Mouse (Mus musculus): ENCODE data around the gene Adgrl1. TPM values are rescaled to one million over a fixed set of nuclear protein-coding genes. Genes with fewer than 3 reads are reported as not detected.

Gene Adgrl1
- polyA plus RNA-seq, 2 experiments: 38.5 to 123 TPM

DNA sequence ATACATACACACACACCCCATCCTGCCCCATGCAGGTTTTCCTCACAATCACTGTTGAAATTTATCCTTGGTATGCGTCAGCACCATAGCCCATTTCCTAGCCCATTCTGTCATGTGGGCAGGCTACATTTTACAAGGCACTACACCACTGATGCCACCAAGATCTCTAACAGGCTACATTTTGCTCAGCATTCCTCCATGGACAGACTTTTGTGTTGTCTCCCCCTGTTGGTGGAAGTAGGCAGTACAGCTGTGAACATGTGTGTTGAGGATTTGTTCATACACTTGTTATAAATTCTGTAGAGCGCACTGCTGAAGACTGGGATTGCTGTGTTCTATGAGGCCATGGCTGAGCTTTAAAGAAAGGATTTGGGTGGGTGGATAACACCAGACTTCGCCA is 21.7 kb downstream of the Adgrl1 start:
- no peak overlapping the region for H3K27ac ChIP-seq (replicated peaks; ENCODE audit: low read depth, low read length)
- no peaks in the 10 kb centered on the region for H3K4me1 ChIP-seq (ENCODE audit: control insufficient read depth, insufficient read depth, low read length)
- WGBS: 65% methylated on average over 3 of the region's 3 CpGs
- H3K9ac ChIP-seq (ENCODE audit: low read depth, low read length, severe bottlenecking): no peak overlapping the region
- DNase-seq (ENCODE audit: low spot score): peak; percentile 73
- H3K27me3 ChIP-seq (ENCODE audit: control insufficient read depth, insufficient read depth, low read length): no peaks in the 10 kb centered on the region
- H3K4me2 ChIP-seq (replicated peaks; ENCODE audit: low read depth, low read length, severe bottlenecking): no peak overlapping the region
- no peak overlapping the region for H3K4me3 ChIP-seq (replicated peaks; ENCODE audit: low read length)
- H3K36me3 ChIP-seq (ENCODE audit: control insufficient read depth, insufficient read depth, low read length): peaks cover 78% of the 10 kb centered on the region
- TF ChIP-seq POLR2A (IDR thresholded peaks at IDR 0.05; ENCODE audit: borderline replicate concordance, extremely low read depth, insufficient read depth, insufficient read length): no peak
- no peak for ATAC-seq (ENCODE audit: low FRiP score, low read depth)
- H3K9me3 ChIP-seq (ENCODE audit: control insufficient read depth, low read length): no peaks in the 10 kb centered on the region

DNA sequence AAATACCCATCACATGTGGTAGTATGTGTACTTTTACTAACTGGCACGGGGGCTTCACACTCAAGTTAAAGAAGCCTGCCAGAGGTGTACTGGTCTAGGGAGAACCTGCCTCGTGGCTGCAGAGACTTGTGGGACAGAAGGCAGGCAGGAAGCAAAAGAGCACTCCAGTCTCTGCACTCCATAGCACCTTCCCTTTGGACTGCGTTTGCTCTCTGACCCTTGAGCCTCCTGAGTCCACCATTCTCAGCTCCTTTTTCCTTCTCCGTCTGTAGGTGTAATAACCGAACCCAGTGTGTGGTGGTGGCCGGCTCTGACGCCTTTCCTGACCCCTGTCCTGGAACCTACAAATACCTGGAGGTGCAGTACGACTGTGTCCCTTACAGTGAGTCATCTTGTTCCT is 22.8 kb downstream of the Adgrl1 start:
- DNase-seq (ENCODE audit: low spot score): no peak
- no peak overlapping the region for H3K9ac ChIP-seq (ENCODE audit: low read depth, low read length, severe bottlenecking)
- no peaks in the 10 kb centered on the region for H3K9me3 ChIP-seq (ENCODE audit: control insufficient read depth, low read length)
- 94% methylated on average over 8 of the region's 8 CpGs for WGBS
- no peaks in the 10 kb centered on the region for H3K27me3 ChIP-seq (ENCODE audit: control insufficient read depth, insufficient read depth, low read length)
- ATAC-seq (ENCODE audit: low FRiP score, low read depth): no peak
- no peaks in the 10 kb centered on the region for H3K4me1 ChIP-seq (ENCODE audit: control insufficient read depth, insufficient read depth, low read length)
- peaks cover 89% of the 10 kb centered on the region for H3K36me3 ChIP-seq (ENCODE audit: control insufficient read depth, insufficient read depth, low read length)
- no peak overlapping the region for H3K27ac ChIP-seq (replicated peaks; ENCODE audit: low read depth, low read length)
- no peak overlapping the region for H3K4me2 ChIP-seq (replicated peaks; ENCODE audit: low read depth, low read length, severe bottlenecking)
- no peak for TF ChIP-seq POLR2A (IDR thresholded peaks at IDR 0.05; ENCODE audit: borderline replicate concordance, extremely low read depth, insufficient read depth, insufficient read length)
- no peak overlapping the region for H3K4me3 ChIP-seq (replicated peaks; ENCODE audit: low read length)

GRCm38 (mm10) chr8:83924585-83924984 is 24.7 kb downstream of the Adgrl1 start:
- H3K4me1 ChIP-seq (ENCODE audit: control insufficient read depth, insufficient read depth, low read length): no peaks in the 10 kb centered on the region

DNA sequence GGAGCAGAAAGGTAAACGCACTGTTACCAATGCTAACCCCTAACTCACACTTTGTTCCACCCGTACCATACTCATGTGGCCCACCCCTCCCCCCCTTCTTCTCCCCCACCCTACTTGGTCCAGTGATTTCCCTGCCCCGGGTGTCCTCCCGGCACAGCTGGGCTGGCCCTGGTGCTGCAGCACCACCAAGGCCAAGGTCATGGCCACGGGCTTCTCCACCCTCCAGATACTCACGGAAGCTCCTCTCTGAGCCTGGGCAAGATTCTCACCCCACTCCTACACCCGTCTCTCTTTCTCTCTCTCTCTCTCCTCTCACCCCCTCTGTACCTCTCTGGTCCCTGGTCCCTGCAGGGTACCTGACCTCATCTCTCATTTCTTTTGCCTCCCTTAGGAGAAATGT is 26.4 kb downstream of the Adgrl1 start:
- Histone ChIP-seq H3K4me3 (replicated peaks; ENCODE audit: low read length) (no peak overlapping the region), H3K4me1 (ENCODE audit: control insufficient read depth, insufficient read depth, low read length) (no peaks in the 10 kb centered on the region), H3K9ac (ENCODE audit: low read depth, low read length, severe bottlenecking) (no peak overlapping the region), H3K9me3 (ENCODE audit: control insufficient read depth, low read length) (no peaks in the 10 kb centered on the region), H3K4me2 (replicated peaks; ENCODE audit: low read depth, low read length, severe bottlenecking) (no peak overlapping the region), H3K27ac (replicated peaks; ENCODE audit: low read depth, low read length) (no peak overlapping the region), H3K36me3 (ENCODE audit: control insufficient read depth, insufficient read depth, low read length) (peaks cover 96% of the 10 kb centered on the region), H3K27me3 (ENCODE audit: control insufficient read depth, insufficient read depth, low read length) (no peaks in the 10 kb centered on the region)
- no peak for TF ChIP-seq POLR2A (IDR thresholded peaks at IDR 0.05; ENCODE audit: borderline replicate concordance, extremely low read depth, insufficient read depth, insufficient read length)
- 77% methylated on average over 7 of the region's 7 CpGs for WGBS
- ATAC-seq (ENCODE audit: low FRiP score, low read depth) (no peak), DNase-seq (ENCODE audit: low spot score) (no peak)

More at GRCm38 (mm10) chr8:83924585-83924984, 24.7 kb downstream of the Adgrl1 start:
- Histone ChIP-seq H3K9me3 (ENCODE audit: control insufficient read depth, low read length) (no peaks in the 10 kb centered on the region), H3K36me3 (ENCODE audit: control insufficient read depth, insufficient read depth, low read length) (peaks cover 92% of the 10 kb centered on the region), H3K4me2 (replicated peaks; ENCODE audit: low read depth, low read length, severe bottlenecking) (no peak overlapping the region), H3K27ac (replicated peaks; ENCODE audit: low read depth, low read length) (no peak overlapping the region), H3K9ac (ENCODE audit: low read depth, low read length, severe bottlenecking) (no peak overlapping the region), H3K27me3 (ENCODE audit: control insufficient read depth, insufficient read depth, low read length) (no peaks in the 10 kb centered on the region), H3K4me3 (replicated peaks; ENCODE audit: low read length) (no peak overlapping the region)
- WGBS: 90% methylated on average over 5 of the region's 5 CpGs
- no peak for ATAC-seq (ENCODE audit: low FRiP score, low read depth)
- no peak for TF ChIP-seq POLR2A (IDR thresholded peaks at IDR 0.05; ENCODE audit: borderline replicate concordance, extremely low read depth, insufficient read depth, insufficient read length)
- no peak for DNase-seq (ENCODE audit: low spot score)

DNA sequence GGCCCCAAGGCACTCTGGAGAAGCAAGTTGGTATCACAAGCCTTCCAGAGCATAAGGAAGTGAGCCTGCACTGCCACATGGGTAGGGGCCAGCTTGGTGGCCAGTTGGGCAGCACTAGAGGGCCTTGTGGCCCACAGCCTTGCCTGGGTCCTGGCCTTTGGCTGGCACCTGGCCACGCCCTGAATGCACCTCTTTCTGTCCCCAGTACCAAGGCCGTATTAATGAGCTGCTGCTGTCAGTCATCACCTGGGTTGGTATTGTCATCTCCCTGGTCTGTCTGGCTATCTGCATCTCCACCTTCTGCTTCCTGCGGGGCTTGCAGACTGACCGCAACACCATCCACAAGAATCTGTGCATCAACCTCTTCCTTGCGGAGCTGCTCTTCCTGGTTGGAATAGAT is 34.3 kb downstream of the Adgrl1 start:
- no peaks in the 10 kb centered on the region for H3K27me3 ChIP-seq (ENCODE audit: control insufficient read depth, insufficient read depth, low read length)
- no peaks in the 10 kb centered on the region for H3K4me1 ChIP-seq (ENCODE audit: control insufficient read depth, insufficient read depth, low read length)
- ATAC-seq (ENCODE audit: low FRiP score, low read depth) (no peak), DNase-seq (ENCODE audit: low spot score) (no peak)
- no peak overlapping the region for H3K4me2 ChIP-seq (replicated peaks; ENCODE audit: low read depth, low read length, severe bottlenecking)
- H3K9ac ChIP-seq (ENCODE audit: low read depth, low read length, severe bottlenecking): no peak overlapping the region
- peaks cover 100% of the 10 kb centered on the region for H3K36me3 ChIP-seq (ENCODE audit: control insufficient read depth, insufficient read depth, low read length)
- H3K4me3 ChIP-seq (replicated peaks; ENCODE audit: low read length): no peak overlapping the region
- H3K9me3 ChIP-seq (ENCODE audit: control insufficient read depth, low read length): no peaks in the 10 kb centered on the region
- 91% methylated on average over 4 of the region's 5 CpGs for WGBS
- TF ChIP-seq POLR2A (IDR thresholded peaks at IDR 0.05; ENCODE audit: borderline replicate concordance, extremely low read depth, insufficient read depth, insufficient read length): no peak
- no peak overlapping the region for H3K27ac ChIP-seq (replicated peaks; ENCODE audit: low read depth, low read length)

- no peak overlapping the region for H3K9ac ChIP-seq (ENCODE audit: low read depth, low read length, severe bottlenecking)
- H3K27ac ChIP-seq (replicated peaks; ENCODE audit: low read depth, low read length): no peak overlapping the region
- WGBS: 86% methylated on average over 2 of the region's 2 CpGs
- TF ChIP-seq POLR2A (IDR thresholded peaks at IDR 0.05; ENCODE audit: borderline replicate concordance, extremely low read depth, insufficient read depth, insufficient read length): no peak
- H3K9me3 ChIP-seq (ENCODE audit: control insufficient read depth, low read length): no peaks in the 10 kb centered on the region
- DNase-seq (ENCODE audit: low spot score) (no peak), ATAC-seq (ENCODE audit: low FRiP score, low read depth) (no peak)
- H3K36me3 ChIP-seq (ENCODE audit: control insufficient read depth, insufficient read depth, low read length): peaks cover 99% of the 10 kb centered on the region
- H3K27me3 ChIP-seq (ENCODE audit: control insufficient read depth, insufficient read depth, low read length): no peaks in the 10 kb centered on the region
- no peak overlapping the region for H3K4me2 ChIP-seq (replicated peaks; ENCODE audit: low read depth, low read length, severe bottlenecking)
- H3K4me1 ChIP-seq (ENCODE audit: control insufficient read depth, insufficient read depth, low read length): no peaks in the 10 kb centered on the region
- H3K4me3 ChIP-seq (replicated peaks; ENCODE audit: low read length): no peak overlapping the region
These were observed 35.1 kb downstream of the Adgrl1 start for GRCm38 (mm10) chr8:83934994-83935393.

All from limb, embryonic 14.5 days (tissue).